Mouse (Mus musculus) embryo, embryonic 11 days (tissue): Measurements from ENCODE around the gene Tcf20.
"Not testable (repeated sequence)": the region's sequence is repeated elsewhere in the genome, so short reads cannot be mapped to it uniquely, and the experiment has no call there.

Experiments used
- DNase-seq: peaks from one replicate; pipeline ENCODE4 v3.0.0-alpha.2; 2015

Gene Tcf20

GRCm38 (mm10) chr15:82898141-82898739 is 89.4 kb downstream of the Tcf20 start:
- no peak for DNase-seq

DNA sequence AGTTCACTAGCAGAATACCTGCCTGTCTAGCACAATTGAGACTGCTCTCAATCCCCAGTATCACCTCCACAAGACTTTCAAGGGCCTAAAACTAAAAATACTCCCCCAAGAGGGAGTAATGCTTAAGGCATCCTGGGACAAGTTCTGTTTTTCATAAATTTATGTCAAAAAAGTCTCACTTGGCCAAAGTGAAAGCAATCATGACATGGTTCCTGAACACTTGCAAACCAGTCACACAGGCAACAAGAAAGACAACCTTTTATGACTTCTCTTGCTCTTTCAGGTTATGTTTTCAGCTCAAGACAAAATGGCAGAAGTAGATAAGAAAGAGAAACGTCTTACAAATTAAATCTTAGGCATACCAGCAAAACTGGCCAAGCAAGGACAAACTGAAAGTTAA is 91.3 kb downstream of the Tcf20 start:
- DNase-seq = no peak

GRCm38 (mm10) chr15:82890470-82890869 is 97.2 kb downstream of the Tcf20 start:
- no peak for DNase-seq

GRCm38 (mm10) chr15:82889426-82889825 is 98.2 kb downstream of the Tcf20 start:
- no peak for DNase-seq

GRCm38 (mm10) chr15:82888466-82888865 is 99.2 kb downstream of the Tcf20 start:
- DNase-seq = no peak

- no peak for DNase-seq
Measured at GRCm38 (mm10) chr15:82877309-82877708, 110.4 kb downstream of the Tcf20 start.

DNA sequence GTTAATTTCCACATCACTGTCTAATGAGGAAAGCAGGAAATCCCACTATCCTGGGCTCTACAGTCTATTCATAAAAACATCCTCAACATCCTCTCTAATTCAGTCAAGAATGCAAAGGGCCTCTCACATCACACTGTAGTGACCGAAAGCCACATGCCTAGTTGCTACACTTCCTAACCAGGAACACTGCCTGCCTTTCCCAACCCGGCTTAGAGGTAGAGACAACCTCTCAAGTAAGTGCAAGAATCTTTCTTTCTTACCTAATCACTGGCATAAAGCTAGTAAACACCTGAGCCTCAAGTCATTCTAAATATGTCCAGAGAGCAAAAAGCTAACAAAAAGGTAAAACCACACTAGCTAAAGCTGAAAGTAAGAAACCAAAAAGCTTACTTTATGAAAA is 110.8 kb downstream of the Tcf20 start:
- no peak for DNase-seq

- no peak for DNase-seq
Measured at GRCm38 (mm10) chr15:82872037-82872436, 115.6 kb downstream of the Tcf20 start.

DNA sequence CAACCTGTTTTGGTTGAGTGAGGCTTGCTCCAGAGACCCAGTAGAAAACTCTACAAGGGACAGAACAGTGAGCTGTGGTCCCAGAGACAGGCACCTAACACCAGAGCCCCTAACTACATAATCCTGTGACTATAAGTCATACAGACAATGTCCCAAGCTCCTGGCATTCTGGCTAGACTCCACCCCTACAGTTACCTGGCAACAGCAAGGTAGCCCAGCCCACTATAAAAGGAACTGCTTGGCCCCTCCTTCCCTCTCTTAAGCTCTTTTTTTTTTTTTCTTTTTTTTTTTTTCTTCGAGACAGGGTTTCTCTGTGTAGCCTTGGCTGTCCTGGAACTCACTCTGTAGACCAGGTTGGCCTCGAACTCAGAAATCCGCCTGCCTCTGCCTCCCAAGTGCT is 121.4 kb downstream of the Tcf20 start:
- DNase-seq = not testable (repeated sequence)

DNA sequence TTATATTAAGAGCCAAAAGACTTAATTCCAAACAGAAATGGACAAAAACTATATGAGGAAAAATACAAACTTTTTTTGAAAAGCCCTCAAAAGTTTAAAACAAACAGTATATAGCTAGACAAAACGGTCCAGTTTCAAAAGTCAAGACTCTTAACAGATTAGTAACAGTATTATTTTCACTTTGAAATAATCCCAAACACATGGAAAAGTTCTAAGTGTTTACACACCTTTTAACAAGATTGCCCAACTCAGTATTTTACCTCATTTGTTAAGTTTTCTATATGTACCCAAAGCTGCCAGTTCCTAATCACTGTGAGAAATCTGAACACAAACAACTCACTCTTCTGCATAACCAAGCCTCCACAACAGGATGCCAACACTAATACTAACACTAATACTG is 124.0 kb downstream of the Tcf20 start:
- no peak for DNase-seq

DNA sequence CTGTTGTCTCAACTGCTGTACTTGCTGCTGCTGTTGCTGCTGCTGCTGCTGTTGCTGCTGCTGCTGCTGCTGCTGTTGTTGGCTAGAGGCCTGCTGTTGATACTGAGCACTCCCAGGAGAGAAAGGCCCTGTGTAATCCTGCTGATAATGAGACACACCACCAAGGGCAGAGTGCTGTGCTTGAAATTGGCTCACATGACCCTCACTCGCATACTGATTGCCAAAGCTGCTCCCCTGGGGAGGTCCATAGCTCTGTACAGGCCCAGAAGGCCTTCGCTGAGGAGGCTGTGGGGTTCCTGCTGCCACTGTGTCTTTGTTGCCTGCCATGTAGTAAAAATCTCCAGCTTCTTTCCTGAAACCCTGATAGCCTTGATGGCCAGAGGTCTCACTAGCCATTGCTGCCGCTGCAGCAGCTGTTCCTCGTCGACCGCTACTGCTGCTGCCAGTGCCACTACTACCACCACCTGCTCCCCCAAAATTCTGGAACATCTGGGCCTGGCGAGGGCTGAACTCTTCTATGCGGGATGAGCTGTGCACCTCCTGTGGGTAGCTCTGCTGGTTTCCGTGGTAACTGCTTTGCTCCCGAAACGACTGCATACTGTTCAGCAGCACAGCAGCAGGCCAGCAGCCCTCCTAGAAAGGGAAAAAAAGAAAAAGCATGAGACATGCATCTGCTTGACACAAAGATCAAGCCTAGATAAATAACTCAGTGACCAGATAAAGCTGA is 130.9 kb downstream of the Tcf20 start:
- peak; percentile 51 for DNase-seq

DNA sequence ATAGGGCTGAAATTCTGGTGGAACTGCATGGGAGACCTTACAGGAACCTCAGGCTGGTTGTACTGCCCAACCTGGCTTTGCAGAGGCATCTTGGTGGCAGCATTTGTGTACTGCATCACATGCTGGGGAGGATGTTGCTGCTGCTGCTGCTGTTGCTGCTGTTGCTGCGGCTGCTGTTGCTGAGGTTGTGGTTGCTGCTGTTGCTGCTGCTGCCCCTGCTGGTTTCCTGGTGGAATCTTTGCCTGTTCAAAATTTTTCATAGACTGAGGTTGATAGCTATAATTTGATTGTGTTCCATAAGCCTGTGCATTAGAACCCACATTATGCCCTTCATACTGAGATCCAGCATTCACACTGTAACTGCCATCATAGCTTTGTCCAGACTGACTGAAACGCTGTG is 131.6 kb downstream of the Tcf20 start:
- no peak for DNase-seq

- no peak for DNase-seq
Measured at GRCm38 (mm10) chr15:82839146-82839545, 148.5 kb downstream of the Tcf20 start.

- no peak for DNase-seq
Measured at GRCm38 (mm10) chr15:82829917-82830316, 157.8 kb downstream of the Tcf20 start.

- no peak for DNase-seq
Measured at GRCm38 (mm10) chr15:82825866-82826265, 161.8 kb downstream of the Tcf20 start.

DNA sequence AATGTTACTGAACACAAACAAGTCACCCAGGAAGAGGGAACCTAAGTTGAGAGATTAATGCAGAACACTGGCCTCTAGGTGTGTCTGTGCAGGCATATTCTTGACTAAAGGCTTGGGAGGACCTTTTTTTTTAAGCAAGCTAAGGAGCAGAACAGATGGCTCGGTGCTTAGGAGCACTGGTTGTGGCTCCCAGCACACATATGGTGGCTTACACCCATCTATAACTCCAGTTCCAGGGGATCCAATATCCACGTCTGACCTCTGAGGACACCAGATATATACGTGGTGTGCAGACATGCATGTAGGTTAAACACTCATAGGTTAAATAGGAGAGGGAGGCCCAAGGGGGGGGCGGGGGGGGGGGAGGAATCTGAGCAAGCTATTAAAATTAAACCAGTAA is 165.3 kb downstream of the Tcf20 start:
- DNase-seq = no peak

GRCm38 (mm10) chr15:82821657-82822056 is 166.0 kb downstream of the Tcf20 start:
- no peak for DNase-seq

- no peak for DNase-seq
Measured at GRCm38 (mm10) chr15:82815296-82815695, 172.4 kb downstream of the Tcf20 start.

- peak; percentile 68 for DNase-seq
Measured at GRCm38 (mm10) chr15:82814806-82815205, 172.9 kb downstream of the Tcf20 start.

- no peak for DNase-seq
Measured at GRCm38 (mm10) chr15:82814321-82814720, 173.4 kb downstream of the Tcf20 start.

DNA sequence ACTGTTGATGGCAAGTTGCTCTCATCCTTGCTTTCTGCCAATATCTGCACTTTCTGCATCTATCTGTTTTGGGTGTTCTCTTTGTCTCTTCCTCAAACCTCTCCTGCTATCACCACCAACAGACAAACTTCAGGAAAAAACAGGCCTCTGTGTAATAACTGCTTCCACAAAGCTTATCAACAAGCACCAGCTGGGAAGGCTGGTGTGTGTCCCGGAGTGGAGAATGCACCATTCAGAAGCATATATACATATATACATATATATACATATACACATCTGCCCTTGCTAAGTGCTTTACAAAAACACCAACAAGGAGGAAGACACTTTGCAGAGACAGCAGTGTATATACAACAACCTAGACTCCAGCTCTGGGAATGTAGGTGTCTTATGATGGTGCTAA is 177.1 kb downstream of the Tcf20 start:
- DNase-seq = no peak

GRCm38 (mm10) chr15:82809511-82809910 is 178.2 kb downstream of the Tcf20 start:
- DNase-seq = no peak

GRCm38 (mm10) chr15:82806969-82807763 is 180.5 kb downstream of the Tcf20 start:
- DNase-seq = no peak
